Mouse (Mus musculus): ENCODE data around the gene Atp1a4. TPM values are rescaled to one million over a fixed set of nuclear protein-coding genes. Genes with fewer than 3 reads are reported as not detected.

Gene Atp1a4
- not detected in 2 replicates for polyA plus RNA-seq (2015; fragmentation: Nextera tagmentation; extraction: Ambion mirVana)

DNA sequence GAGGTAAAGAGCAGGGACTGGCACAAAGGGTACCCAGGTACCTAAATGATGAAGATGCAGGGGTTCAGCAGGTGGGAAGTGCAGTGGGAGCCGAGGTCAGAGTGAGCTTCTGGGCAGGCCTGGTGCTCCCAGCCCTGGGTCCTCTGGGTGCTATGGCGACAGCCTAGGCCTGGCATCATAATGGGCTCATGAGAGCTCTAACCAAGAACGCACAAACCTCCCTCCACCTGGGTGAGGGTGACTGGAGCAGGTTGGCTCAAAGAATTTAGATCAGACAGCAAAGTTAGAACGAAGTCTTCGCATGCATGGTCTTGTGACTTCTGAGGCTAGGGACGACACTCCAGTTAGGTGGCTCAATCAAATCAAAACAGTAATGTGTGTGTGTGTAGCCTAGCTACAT is at the start of gene Atp1a4:
Atp1a4 (minus strand) TSS at position 101 of the 400 bp plus-strand sequence.
- H3K4me3 ChIP-seq, result no peak within 1 kb of the TSS
- no peaks in the 10 kb centered on the region for H3K36me3 ChIP-seq
- no peak within 1 kb of the TSS for H3K27ac ChIP-seq
- H3K4me1 ChIP-seq, result no peaks in the 10 kb centered on the region
- H3K9me3 ChIP-seq, result no peaks in the 10 kb centered on the region
- H3K9ac ChIP-seq, result no peak within 1 kb of the TSS
- no peak for ATAC-seq (ENCODE audit: insufficient number of reproducible peaks, low FRiP score, low TSS enrichment, low read depth)
- H3K4me2 ChIP-seq, result no peak within 1 kb of the TSS
- no peaks in the 10 kb centered on the region for H3K27me3 ChIP-seq
- 81% methylated on average over 6 of the region's 6 CpGs for WGBS

DNA sequence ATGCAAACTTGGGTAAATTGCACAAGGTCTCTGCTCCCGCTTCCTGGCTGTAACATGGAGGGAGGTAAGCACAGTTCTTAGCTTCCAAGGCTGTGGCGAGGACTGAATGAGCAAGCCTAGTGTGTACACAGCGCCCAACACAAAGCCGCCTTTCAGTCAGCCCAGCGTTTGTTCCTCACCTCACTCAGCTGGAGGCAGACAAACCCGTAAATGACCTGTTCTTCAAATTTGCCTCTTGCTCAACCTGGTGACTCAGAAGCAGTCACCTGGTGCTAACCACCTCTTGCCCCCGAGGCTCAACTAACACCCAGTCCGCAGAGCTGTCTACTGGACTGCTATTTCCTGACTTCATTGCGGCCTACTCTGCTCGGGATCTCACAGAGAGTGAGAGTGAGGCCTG is 49.7 kb upstream of the Atp1a4 start:
- Histone ChIP-seq H3K4me1 (peaks cover 32% of the 10 kb centered on the region), H3K27ac (peak overlapping the region; percentile 72), H3K36me3 (no peaks in the 10 kb centered on the region), H3K27me3 (no peaks in the 10 kb centered on the region), H3K9me3 (no peaks in the 10 kb centered on the region), H3K9ac (no peak overlapping the region), H3K4me2 (no peak overlapping the region), H3K4me3 (no peak overlapping the region)
- WGBS, result 52% methylated on average over 10 of the region's 10 CpGs
- 0 out of 2 replicates have a peak, but pooled peaks have one; percentile 1 for ATAC-seq (ENCODE audit: insufficient number of reproducible peaks, low FRiP score, low TSS enrichment, low read depth)

DNA sequence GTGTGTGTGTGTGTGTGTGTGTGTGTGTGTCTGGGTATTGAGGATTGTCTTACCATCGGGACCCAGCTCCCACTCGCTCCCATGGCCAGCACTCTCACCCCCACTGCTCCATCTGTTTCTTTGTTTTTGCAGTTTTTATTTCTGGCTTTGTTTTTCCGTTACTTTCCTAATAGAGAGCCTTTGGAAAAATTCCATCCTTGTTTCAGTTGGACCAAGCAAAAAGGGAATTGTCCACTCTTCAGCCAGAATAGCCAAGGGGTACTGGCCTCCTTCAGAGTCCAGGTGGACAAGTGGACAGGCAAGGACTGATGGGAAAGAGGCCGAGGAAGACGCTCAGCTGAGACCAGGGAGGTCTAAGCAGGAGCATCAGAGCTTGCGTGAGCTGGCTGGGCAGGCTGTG is 48.7 kb upstream of the Atp1a4 start:
- Histone ChIP-seq H3K9ac (no peak overlapping the region), H3K27ac (no peak overlapping the region; the same call in 1 of the 2 replicates), H3K9me3 (no peaks in the 10 kb centered on the region), H3K27me3 (no peaks in the 10 kb centered on the region), H3K36me3 (no peaks in the 10 kb centered on the region), H3K4me2 (no peak overlapping the region), H3K4me3 (no peak overlapping the region), H3K4me1 (peaks cover 36% of the 10 kb centered on the region)
- 65% methylated on average over 6 of the region's 6 CpGs for WGBS
- ATAC-seq (ENCODE audit: insufficient number of reproducible peaks, low FRiP score, low TSS enrichment, low read depth), result no peak

DNA sequence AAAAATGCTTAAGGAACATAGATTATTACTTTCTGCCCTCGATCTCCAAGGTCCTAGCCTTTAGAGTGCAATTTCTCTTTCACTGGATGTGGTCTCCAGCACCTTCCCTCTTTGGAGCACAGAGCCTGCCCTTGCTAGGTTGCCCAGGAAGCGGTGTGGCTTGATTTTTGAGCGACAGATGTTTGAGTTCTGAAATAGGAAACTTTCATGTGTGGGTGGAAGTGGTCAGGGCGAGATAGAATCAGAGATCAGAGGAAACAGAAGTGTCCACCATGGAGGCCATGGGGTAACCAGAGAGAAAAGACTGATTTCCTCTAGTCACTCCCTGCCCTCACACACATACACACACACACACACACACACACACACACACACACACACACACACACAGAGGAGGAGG is 48.0 kb upstream of the Atp1a4 start:
- WGBS, result 59% methylated on average over 4 of the region's 4 CpGs
- Histone ChIP-seq H3K4me3 (no peak overlapping the region), H3K27me3 (no peaks in the 10 kb centered on the region), H3K9me3 (no peaks in the 10 kb centered on the region), H3K4me1 (peaks cover 35% of the 10 kb centered on the region), H3K27ac (no peak overlapping the region), H3K36me3 (no peaks in the 10 kb centered on the region), H3K9ac (no peak overlapping the region), H3K4me2 (no peak overlapping the region)
- ATAC-seq (ENCODE audit: insufficient number of reproducible peaks, low FRiP score, low TSS enrichment, low read depth), result no peak

DNA sequence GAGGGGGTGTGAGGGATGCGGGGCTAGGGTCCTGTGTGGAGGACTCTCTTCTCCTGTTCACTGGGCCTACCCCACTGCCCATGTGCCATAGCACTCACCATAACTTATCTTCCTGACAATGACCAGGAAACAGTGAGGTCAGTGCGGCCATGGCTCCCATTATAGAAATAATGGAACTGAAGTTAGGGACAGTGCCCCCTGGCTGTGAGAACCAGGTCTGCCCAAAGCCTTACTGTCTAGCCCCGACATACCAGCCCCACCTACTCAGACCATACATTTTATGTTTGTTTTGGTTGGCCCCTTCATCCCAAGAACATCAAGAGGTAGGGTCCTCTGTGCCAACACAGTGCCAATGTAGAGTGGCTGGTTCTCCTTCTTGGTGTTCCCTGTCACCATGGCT is 47.4 kb upstream of the Atp1a4 start:
- H3K4me1 ChIP-seq, result peaks cover 35% of the 10 kb centered on the region
- WGBS, result 69% methylated on average over 3 of the region's 3 CpGs

DNA sequence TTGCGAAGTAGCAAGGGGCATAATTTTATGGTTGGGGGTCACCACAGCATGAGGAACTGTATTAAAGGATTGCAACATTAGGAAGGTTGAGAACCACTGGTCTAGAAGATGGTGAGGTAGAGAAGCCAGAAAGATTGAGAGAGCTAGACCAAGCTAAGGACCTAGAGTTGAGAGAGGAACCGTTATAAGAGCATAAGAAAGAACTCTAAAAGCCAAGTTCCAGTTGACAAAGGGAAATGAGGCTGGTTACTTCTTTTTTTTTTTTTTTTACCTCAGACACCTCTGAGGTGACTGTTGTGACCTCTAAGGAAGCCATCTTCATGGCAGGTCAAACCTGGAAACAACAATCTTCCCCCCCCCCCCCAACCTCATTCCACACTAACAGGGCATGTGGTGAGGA is 46.9 kb upstream of the Atp1a4 start:
- WGBS, result 88% methylated on average over 2 of the region's 2 CpGs
- Histone ChIP-seq H3K27ac (no peak overlapping the region), H3K4me1 (peaks cover 34% of the 10 kb centered on the region), H3K9me3 (no peaks in the 10 kb centered on the region), H3K36me3 (no peaks in the 10 kb centered on the region), H3K4me2 (no peak overlapping the region), H3K27me3 (no peaks in the 10 kb centered on the region), H3K9ac (no peak overlapping the region), H3K4me3 (no peak overlapping the region)
- no peak for ATAC-seq (ENCODE audit: insufficient number of reproducible peaks, low FRiP score, low TSS enrichment, low read depth)

More for the DNA sequence above, 47.4 kb upstream of the Atp1a4 start:
- ATAC-seq (ENCODE audit: insufficient number of reproducible peaks, low FRiP score, low TSS enrichment, low read depth), result no peak
- Histone ChIP-seq H3K27ac (no peak overlapping the region), H3K4me3 (no peak overlapping the region), H3K9me3 (no peaks in the 10 kb centered on the region), H3K36me3 (no peaks in the 10 kb centered on the region), H3K4me2 (no peak overlapping the region), H3K9ac (no peak overlapping the region), H3K27me3 (no peaks in the 10 kb centered on the region)

DNA sequence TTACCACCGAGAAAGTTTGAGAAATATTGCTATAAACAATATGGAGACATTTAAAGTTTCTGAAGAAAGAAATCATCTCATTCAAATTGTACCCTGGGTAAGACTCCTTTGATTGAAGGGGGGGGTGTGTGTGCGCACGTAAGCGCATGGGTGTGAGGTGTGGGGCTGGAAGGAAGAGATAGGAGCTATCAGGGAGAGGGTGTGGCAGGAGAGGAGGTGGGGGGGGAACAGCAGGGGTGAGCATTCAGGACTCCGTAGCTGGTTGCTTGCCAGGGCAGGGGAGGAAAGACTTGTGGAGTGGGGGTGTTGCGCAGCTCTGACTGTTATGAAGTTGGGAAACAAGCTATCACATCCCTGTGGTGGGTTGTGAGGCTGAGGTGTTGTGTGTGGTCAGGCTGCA is 46.2 kb upstream of the Atp1a4 start:
- Histone ChIP-seq H3K36me3 (no peaks in the 10 kb centered on the region), H3K4me1 (peaks cover 35% of the 10 kb centered on the region), H3K4me3 (no peak overlapping the region), H3K9me3 (no peaks in the 10 kb centered on the region), H3K27ac (no peak overlapping the region), H3K9ac (no peak overlapping the region), H3K4me2 (no peak overlapping the region), H3K27me3 (no peaks in the 10 kb centered on the region)
- WGBS, result 67% methylated on average over 6 of the region's 6 CpGs
- no peak for ATAC-seq (ENCODE audit: insufficient number of reproducible peaks, low FRiP score, low TSS enrichment, low read depth)

DNA sequence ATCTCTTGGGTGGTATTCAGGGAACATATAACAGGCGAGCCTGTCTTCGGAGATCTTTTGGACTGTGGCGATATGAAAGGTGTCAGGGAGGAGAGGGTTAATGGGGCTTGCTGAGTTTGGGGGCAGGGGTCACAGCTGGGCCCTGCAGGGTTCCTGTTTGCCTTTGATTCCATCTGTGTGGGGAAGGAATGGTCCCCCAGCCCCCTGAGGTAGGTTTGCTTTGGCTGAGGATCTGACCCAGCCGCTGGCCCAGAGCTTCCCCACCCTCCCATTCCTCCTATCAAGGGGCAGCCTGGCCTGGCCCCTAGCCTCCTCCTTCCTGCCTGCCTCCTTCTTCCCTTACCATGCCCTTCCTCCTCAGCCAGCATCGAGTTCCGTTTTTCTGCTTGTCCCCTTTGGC is 44.6 kb upstream of the Atp1a4 start:
- no peak for ATAC-seq (ENCODE audit: insufficient number of reproducible peaks, low FRiP score, low TSS enrichment, low read depth)
- Histone ChIP-seq H3K4me2 (no peak overlapping the region), H3K27me3 (no peaks in the 10 kb centered on the region), H3K9me3 (no peaks in the 10 kb centered on the region), H3K36me3 (no peaks in the 10 kb centered on the region), H3K4me3 (no peak overlapping the region), H3K9ac (no peak overlapping the region), H3K27ac (no peak overlapping the region), H3K4me1 (peaks cover 39% of the 10 kb centered on the region)
- WGBS, result 19% methylated on average over 6 of the region's 6 CpGs

DNA sequence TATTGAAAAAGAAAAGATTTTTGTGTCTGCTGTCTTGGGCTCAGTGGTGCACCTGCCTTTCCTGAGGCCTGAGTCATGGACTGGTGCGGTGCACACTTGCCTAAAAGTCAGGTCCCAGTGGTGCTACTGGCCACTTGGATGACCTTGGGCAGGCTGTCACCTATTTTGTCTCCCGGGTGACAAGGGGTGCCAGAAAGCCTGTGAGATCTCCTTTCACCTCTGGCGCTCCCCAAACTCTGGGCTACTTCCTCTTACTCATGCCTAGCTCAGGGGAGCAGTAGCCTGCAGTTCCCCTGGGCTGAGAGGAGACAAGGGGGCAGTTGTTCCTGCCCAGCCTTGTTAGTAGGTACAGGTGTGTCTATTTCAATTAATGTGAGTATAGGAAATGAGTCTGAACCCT is 44.1 kb upstream of the Atp1a4 start:
- Histone ChIP-seq H3K36me3 (no peaks in the 10 kb centered on the region), H3K4me3 (no peak overlapping the region), H3K27ac (no peak overlapping the region), H3K9ac (no peak overlapping the region), H3K4me1 (peaks cover 42% of the 10 kb centered on the region), H3K27me3 (no peaks in the 10 kb centered on the region), H3K9me3 (no peaks in the 10 kb centered on the region), H3K4me2 (no peak overlapping the region)
- ATAC-seq (ENCODE audit: insufficient number of reproducible peaks, low FRiP score, low TSS enrichment, low read depth), result no peak
- WGBS, result 69% methylated on average over 3 of the region's 3 CpGs

DNA sequence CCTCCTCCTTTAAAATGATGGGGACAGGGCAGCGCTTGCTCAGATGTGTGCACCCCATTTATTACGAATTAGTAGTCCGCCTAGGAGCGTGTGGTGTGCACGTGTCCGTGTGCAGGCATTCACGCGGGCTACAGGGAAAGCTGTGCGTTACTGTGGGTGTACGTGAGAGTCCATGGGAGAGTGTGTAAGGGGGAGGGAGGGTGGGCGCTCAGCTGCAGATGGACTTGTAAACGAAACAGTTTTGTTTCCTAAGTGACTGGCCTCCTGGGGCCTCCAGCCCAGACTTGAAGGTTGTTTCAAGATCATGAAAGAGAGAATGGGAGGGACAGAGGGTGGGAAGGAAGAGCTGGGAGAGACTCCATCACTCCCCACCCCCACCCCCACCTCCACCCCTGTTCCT is 43.0 kb upstream of the Atp1a4 start:
- Histone ChIP-seq H3K4me2 (no peak overlapping the region), H3K9me3 (no peaks in the 10 kb centered on the region), H3K4me1 (peaks cover 52% of the 10 kb centered on the region), H3K36me3 (no peaks in the 10 kb centered on the region), H3K27me3 (no peaks in the 10 kb centered on the region), H3K9ac (no peak overlapping the region), H3K4me3 (no peak overlapping the region), H3K27ac (no peak overlapping the region)
- 34% methylated on average over 12 of the region's 12 CpGs for WGBS
- no peak for ATAC-seq (ENCODE audit: insufficient number of reproducible peaks, low FRiP score, low TSS enrichment, low read depth)

DNA sequence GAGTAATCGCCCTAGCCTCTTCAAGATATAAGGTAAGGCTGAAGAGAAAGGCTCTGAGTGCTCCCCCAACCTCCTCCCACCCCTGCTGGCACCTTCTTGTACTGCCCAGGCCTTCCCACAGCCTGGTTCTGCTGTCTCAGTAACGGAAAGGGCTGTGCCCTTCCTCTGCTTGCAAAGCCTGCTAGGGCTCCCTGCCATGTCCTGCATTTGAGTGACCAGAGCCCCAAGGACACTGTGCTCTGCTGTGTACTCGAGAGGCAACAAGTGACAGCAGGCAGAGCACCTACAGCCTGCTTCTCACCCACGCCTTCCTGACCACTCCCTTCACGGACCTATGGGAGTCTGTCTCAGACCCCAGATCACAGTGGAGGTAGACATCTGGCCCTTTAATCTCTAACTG is 42.0 kb upstream of the Atp1a4 start:
- no peaks in the 10 kb centered on the region for H3K9me3 ChIP-seq
- no peak overlapping the region for H3K9ac ChIP-seq
- peaks cover 61% of the 10 kb centered on the region for H3K4me1 ChIP-seq
- ATAC-seq (ENCODE audit: insufficient number of reproducible peaks, low FRiP score, low TSS enrichment, low read depth), result no peak
- H3K4me2 ChIP-seq, result no peak overlapping the region
- H3K27me3 ChIP-seq, result no peaks in the 10 kb centered on the region
- H3K27ac ChIP-seq, result no peak overlapping the region
- no peaks in the 10 kb centered on the region for H3K36me3 ChIP-seq
- WGBS, result 59% methylated on average over 5 of the region's 5 CpGs
- H3K4me3 ChIP-seq, result no peak overlapping the region

DNA sequence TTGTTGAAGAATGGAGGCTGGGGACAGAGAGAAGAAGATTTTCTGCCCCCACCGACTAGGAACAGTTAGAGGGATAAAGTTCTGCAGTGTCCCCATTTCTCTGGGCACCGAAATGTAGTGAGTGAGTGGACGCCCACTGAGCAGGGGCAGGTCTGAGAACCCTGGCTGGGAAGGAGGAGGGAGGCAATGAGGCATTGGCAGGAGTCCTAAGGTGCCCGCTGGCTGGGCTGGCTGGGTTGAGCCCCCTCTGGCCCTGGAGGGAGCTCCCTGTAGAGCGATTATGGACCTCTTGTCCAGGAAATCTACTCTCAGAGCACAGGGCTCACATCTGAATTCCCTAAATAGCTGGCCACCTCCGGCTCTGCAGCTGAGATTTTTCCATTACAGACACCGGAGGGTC is 41.3 kb upstream of the Atp1a4 start:
- Histone ChIP-seq H3K27ac (no peak overlapping the region), H3K9me3 (no peaks in the 10 kb centered on the region), H3K9ac (no peak overlapping the region), H3K4me3 (no peak overlapping the region), H3K4me1 (peaks cover 68% of the 10 kb centered on the region), H3K4me2 (no peak overlapping the region), H3K27me3 (no peaks in the 10 kb centered on the region), H3K36me3 (no peaks in the 10 kb centered on the region)
- WGBS, result 58% methylated on average over 7 of the region's 7 CpGs
- ATAC-seq (ENCODE audit: insufficient number of reproducible peaks, low FRiP score, low TSS enrichment, low read depth), result no peak
